Mouse (Mus musculus): ENCODE measurements around the gene Kcnn1. TPM values are rescaled to one million over a fixed set of nuclear protein-coding genes. Genes with fewer than 3 reads are reported as not detected.

Gene Kcnn1
- polyA plus RNA-seq, 2 experiments, result 2.5 to 9.1 TPM

DNA sequence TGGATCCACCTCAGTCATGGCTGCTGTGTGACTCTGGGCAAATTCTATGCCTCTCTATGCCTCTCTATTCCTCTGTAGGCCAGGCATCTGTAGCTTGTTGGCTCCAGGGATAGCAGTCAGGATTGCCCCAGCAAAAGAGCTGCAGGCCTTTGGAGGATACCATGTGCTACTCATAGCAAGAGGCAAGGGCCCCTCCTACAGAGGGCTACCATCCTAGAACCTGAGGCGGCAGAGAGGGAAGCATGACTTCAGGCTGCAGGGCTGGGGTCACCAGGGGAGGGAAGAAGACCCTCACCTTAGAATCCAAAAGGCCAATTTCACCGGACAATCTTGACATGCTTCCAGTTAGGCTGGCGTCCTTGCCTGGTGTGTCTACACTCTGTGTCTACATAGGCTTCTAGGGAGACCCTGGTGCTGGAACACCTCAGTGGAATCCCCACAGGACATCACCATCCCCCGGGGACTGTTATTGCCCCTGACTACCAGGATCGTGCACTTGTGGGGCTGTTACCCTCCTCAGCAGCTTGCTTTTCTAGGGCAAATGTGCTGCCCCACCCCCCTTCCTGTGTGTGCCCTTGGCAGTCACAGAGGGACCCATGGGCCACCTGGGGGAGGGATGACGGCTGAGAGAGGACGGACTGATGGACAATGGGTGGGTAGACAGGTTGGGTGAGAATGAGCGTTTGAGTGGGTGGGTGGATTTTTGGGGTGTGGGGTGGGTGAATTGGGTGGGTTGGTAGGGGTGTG is 53.9 kb downstream of the Kcnn1 start:
- no peaks in the 10 kb centered on the region for H3K9me3 ChIP-seq (ENCODE audit: control insufficient read depth, low read length)
- no peak overlapping the region for H3K4me2 ChIP-seq (replicated peaks; ENCODE audit: low read depth, low read length, severe bottlenecking)
- H3K9ac ChIP-seq (ENCODE audit: low read depth, low read length, severe bottlenecking), result no peak overlapping the region
- DNase-seq (ENCODE audit: low spot score) (no peak), ATAC-seq (ENCODE audit: low FRiP score, low read depth) (no peak)
- no peak for TF ChIP-seq POLR2A (IDR thresholded peaks at IDR 0.05; ENCODE audit: borderline replicate concordance, extremely low read depth, insufficient read depth, insufficient read length)
- peaks cover 7% of the 10 kb centered on the region for H3K27me3 ChIP-seq (ENCODE audit: control insufficient read depth, insufficient read depth, low read length)
- H3K27ac ChIP-seq (replicated peaks; ENCODE audit: low read depth, low read length), result no peak overlapping the region
- peaks cover 4% of the 10 kb centered on the region; the same call in 1 of the 2 replicates for H3K4me1 ChIP-seq (ENCODE audit: control insufficient read depth, insufficient read depth, low read length)
- H3K4me3 ChIP-seq (replicated peaks; ENCODE audit: low read length), result no peak overlapping the region
- WGBS, result 77% methylated on average over 8 of the region's 8 CpGs
- no peaks in the 10 kb centered on the region for H3K36me3 ChIP-seq (ENCODE audit: control insufficient read depth, insufficient read depth, low read length)

DNA sequence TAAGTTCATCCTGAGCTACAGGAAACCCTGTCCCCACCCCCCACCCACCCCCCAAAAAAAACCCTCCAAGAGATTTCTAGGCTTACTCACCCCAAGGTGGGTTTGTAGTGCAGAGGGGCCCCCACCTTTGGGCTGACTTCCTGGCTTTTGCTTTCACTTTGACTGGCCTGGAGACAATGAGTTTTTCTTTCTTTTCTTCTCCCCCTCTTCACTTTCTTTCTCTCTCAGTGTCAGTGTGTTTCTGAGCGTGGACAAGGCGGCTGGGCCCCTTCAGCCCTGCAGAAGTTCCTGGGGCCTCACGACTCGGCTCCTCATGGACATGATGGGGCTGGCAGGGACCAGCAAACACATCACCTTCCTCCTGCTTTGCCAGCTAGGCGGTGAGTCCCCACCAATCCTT is 54.8 kb downstream of the Kcnn1 start, which contains the start of gene Il12rb1:
Gene Il12rb1, plus strand, starts transcription at position 211 of the 400 bp plus-strand sequence.
- H3K36me3 ChIP-seq (ENCODE audit: control insufficient read depth, insufficient read depth, low read length), result no peaks in the 10 kb centered on the region
- peaks cover 16% of the 10 kb centered on the region for H3K27me3 ChIP-seq (ENCODE audit: control insufficient read depth, insufficient read depth, low read length)
- DNase-seq (ENCODE audit: low spot score) (no peak), ATAC-seq (ENCODE audit: low FRiP score, low read depth) (no peak)
- no peak within 1 kb of the TSS for H3K27ac ChIP-seq (replicated peaks; ENCODE audit: low read depth, low read length)
- no peaks in the 10 kb centered on the region for H3K9me3 ChIP-seq (ENCODE audit: control insufficient read depth, low read length)
- TF ChIP-seq POLR2A (IDR thresholded peaks at IDR 0.05; ENCODE audit: borderline replicate concordance, extremely low read depth, insufficient read depth, insufficient read length), result no peak
- no peak within 1 kb of the TSS for H3K9ac ChIP-seq (ENCODE audit: low read depth, low read length, severe bottlenecking)
- H3K4me1 ChIP-seq (ENCODE audit: control insufficient read depth, insufficient read depth, low read length), result peaks cover 9% of the 10 kb centered on the region; the same call in 1 of the 2 replicates
- H3K4me2 ChIP-seq (replicated peaks; ENCODE audit: low read depth, low read length, severe bottlenecking), result no peak within 1 kb of the TSS
- H3K4me3 ChIP-seq (replicated peaks; ENCODE audit: low read length), result no peak within 1 kb of the TSS
- 55% methylated on average over 5 of the region's 5 CpGs for WGBS

DNA sequence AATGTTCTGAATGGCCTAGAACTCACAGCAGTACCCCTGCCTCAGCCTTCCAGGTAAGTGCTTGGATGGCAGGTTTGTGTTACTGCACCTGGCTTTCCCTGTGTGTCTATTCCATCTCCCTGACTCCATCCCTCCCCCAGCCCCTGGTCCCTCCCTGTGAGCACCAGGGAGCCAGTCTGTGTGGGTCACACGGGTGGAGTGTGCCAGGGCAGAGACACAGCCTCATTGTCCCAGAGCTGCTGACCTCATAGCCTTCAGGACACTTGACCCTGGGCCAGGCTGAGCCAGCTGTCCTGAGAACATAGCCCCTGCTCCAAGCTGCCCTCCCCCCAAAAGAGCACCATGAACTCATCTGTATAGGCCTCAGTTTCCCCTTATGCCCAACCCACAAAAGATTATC is 55.8 kb downstream of the Kcnn1 start:
- no peak for TF ChIP-seq POLR2A (IDR thresholded peaks at IDR 0.05; ENCODE audit: borderline replicate concordance, extremely low read depth, insufficient read depth, insufficient read length)
- Histone ChIP-seq H3K36me3 (ENCODE audit: control insufficient read depth, insufficient read depth, low read length) (no peaks in the 10 kb centered on the region), H3K4me2 (replicated peaks; ENCODE audit: low read depth, low read length, severe bottlenecking) (no peak overlapping the region), H3K27me3 (ENCODE audit: control insufficient read depth, insufficient read depth, low read length) (peaks cover 18% of the 10 kb centered on the region), H3K9ac (ENCODE audit: low read depth, low read length, severe bottlenecking) (no peak overlapping the region), H3K9me3 (ENCODE audit: control insufficient read depth, low read length) (no peaks in the 10 kb centered on the region), H3K4me1 (ENCODE audit: control insufficient read depth, insufficient read depth, low read length) (peaks cover 9% of the 10 kb centered on the region; the same call in 1 of the 2 replicates), H3K27ac (replicated peaks; ENCODE audit: low read depth, low read length) (no peak overlapping the region), H3K4me3 (replicated peaks; ENCODE audit: low read length) (no peak overlapping the region)
- ATAC-seq (ENCODE audit: low FRiP score, low read depth) (no peak), DNase-seq (ENCODE audit: low spot score) (no peak)
- 75% methylated on average over 1 of the region's 1 CpGs for WGBS

DNA sequence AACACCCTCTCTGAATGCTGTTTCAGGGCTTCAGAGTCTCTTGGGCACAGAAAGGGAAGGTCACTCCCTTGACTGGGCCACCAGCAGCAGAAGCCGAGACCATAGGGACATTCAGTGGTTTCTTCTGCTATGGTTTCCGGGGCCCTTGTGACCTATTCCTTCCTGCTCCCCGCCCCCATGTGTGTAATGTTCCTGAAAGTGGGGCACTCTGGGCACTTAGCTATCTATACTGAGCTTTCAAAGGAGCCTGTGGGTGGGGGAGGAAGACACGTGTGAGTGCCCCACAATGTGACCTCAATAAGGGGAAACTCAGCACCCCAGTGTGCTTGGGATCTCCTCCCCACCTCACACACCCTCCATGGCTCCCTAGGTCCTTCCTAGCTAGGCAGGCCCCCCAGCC is 56.5 kb downstream of the Kcnn1 start:
- 79% methylated on average over 4 of the region's 4 CpGs for WGBS

DNA sequence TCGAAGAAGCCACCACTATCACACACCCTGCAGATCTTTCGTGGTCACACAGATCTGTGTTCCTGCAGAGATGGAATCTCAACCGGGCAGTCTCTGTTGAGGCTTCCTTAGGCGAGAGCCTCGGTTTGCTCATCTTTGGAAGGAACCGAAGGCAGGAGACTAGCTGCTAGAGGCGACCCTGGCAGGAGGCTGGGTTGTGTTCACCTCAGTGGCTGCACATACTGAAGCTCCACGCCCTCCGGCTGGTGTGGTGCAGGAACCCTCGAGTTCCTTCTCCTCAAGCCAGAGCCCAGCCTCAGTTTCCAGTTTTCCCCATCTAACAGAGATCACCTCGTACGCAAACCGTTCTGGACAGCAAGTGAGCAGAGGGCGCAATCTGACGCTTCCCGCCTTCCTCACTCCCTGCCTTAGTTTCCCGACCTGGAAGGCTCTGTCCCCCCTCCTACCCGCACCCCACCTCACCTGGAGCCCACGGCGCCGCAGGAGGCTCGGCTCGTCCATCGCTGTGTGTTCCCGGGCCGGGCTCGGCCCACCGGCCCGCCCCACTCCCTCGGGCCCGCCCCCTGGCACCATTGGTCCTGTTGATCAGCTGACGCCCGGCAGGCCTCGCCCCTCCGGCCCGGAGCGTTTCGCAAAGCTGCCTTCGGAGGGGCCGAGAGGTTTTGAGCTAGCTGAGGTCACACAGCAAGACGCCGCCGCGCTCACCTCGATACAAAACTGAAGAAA is 58.4 kb downstream of the Kcnn1 start, which contains the start of gene Mast3:
Gene Mast3, minus strand, starts transcription at position 574 of the 726 bp plus-strand sequence.
- H3K4me1 ChIP-seq (ENCODE audit: control insufficient read depth, insufficient read depth, low read length), result peaks cover 9% of the 10 kb centered on the region; the same call in 1 of the 2 replicates
- DNase-seq (ENCODE audit: low spot score) (peak; percentile 77), ATAC-seq (ENCODE audit: low FRiP score, low read depth) (peak; percentile 89)
- WGBS, result 2% methylated on average over 43 of the region's 45 CpGs
- no peak for TF ChIP-seq POLR2A (IDR thresholded peaks at IDR 0.05; ENCODE audit: borderline replicate concordance, extremely low read depth, insufficient read depth, insufficient read length)
- H3K9ac ChIP-seq (ENCODE audit: low read depth, low read length, severe bottlenecking), result peak within 1 kb of the TSS; percentile 52
- no peaks in the 10 kb centered on the region for H3K9me3 ChIP-seq (ENCODE audit: control insufficient read depth, low read length)
- peak within 1 kb of the TSS; percentile 52 for H3K4me3 ChIP-seq (replicated peaks; ENCODE audit: low read length)
- no peaks in the 10 kb centered on the region for H3K36me3 ChIP-seq (ENCODE audit: control insufficient read depth, insufficient read depth, low read length)
- peaks cover 21% of the 10 kb centered on the region for H3K27me3 ChIP-seq (ENCODE audit: control insufficient read depth, insufficient read depth, low read length)
- H3K4me2 ChIP-seq (replicated peaks; ENCODE audit: low read depth, low read length, severe bottlenecking), result peak within 1 kb of the TSS; percentile 86
- no peak within 1 kb of the TSS for H3K27ac ChIP-seq (replicated peaks; ENCODE audit: low read depth, low read length)

More for the DNA sequence above, 56.5 kb downstream of the Kcnn1 start:
- H3K4me2 ChIP-seq (replicated peaks; ENCODE audit: low read depth, low read length, severe bottlenecking), result no peak overlapping the region
- H3K4me3 ChIP-seq (replicated peaks; ENCODE audit: low read length), result no peak overlapping the region
- no peaks in the 10 kb centered on the region for H3K9me3 ChIP-seq (ENCODE audit: control insufficient read depth, low read length)
- H3K27me3 ChIP-seq (ENCODE audit: control insufficient read depth, insufficient read depth, low read length), result peaks cover 18% of the 10 kb centered on the region
- no peak overlapping the region for H3K9ac ChIP-seq (ENCODE audit: low read depth, low read length, severe bottlenecking)
- TF ChIP-seq POLR2A (IDR thresholded peaks at IDR 0.05; ENCODE audit: borderline replicate concordance, extremely low read depth, insufficient read depth, insufficient read length), result no peak
- H3K27ac ChIP-seq (replicated peaks; ENCODE audit: low read depth, low read length), result no peak overlapping the region
- H3K4me1 ChIP-seq (ENCODE audit: control insufficient read depth, insufficient read depth, low read length), result peaks cover 9% of the 10 kb centered on the region; the same call in 1 of the 2 replicates
- H3K36me3 ChIP-seq (ENCODE audit: control insufficient read depth, insufficient read depth, low read length), result no peaks in the 10 kb centered on the region
- DNase-seq (ENCODE audit: low spot score), result no peak
- ATAC-seq (ENCODE audit: low FRiP score, low read depth), result no peak
